Mouse (Mus musculus) liver, adult 2 months (tissue): ENCODE data around the gene Avp. TPM values are rescaled to one million over a fixed set of nuclear protein-coding genes. Genes with fewer than 3 reads are reported as not detected.

Experiments used
- DNase-seq: peaks from one replicate; pipeline ENCODE4 v3.0.0-alpha.2; 2011; ENCODE audit warnings: low read depth, low spot score; ENCODE audit errors: extremely low read depth
- H3K27ac ChIP-seq: fragments of 200-500 bp; replicated peaks from 2 replicates; pipeline ENCODE4 v1.5.1; 2012; ENCODE audit warnings: low read depth, mild to moderate bottlenecking, control low read depth, inconsistent platforms, low read length; ENCODE audit not compliant: insufficient read depth
- H3K27me3 ChIP-seq: fragments of 200-500 bp; 2 replicates; pipeline ENCODE4 v1.6.1; 2012; ENCODE audit warnings: mild to moderate bottlenecking, moderate library complexity, low read length, inconsistent platforms; ENCODE audit not compliant: control insufficient read depth, insufficient read depth
- H3K36me3 ChIP-seq: fragments of 200-500 bp; 2 replicates; pipeline ENCODE4 v1.6.1; 2012; ENCODE audit warnings: low read length, inconsistent platforms; ENCODE audit not compliant: control insufficient read depth, insufficient read depth
- H3K4me1 ChIP-seq: fragments of 200-500 bp; 2 replicates; pipeline ENCODE4 v1.6.1; 2011; ENCODE audit warnings: low read length; ENCODE audit not compliant: control insufficient read depth, insufficient read depth
- H3K4me3 ChIP-seq: fragments of 200-500 bp; 2 replicates; pipeline ENCODE4 v1.5.1; 2011; ENCODE audit warnings: low read depth, mild to moderate bottlenecking, control low read depth, low read length, moderate library complexity; ENCODE audit not compliant: insufficient read depth
- H3K79me2 ChIP-seq: fragments of 200-500 bp; 2 replicates; pipeline ENCODE4 v1.6.1; 2012; ENCODE audit warnings: inconsistent platforms, mild to moderate bottlenecking, low read length, moderate library complexity; ENCODE audit not compliant: control insufficient read depth, insufficient read depth
- H3K9ac ChIP-seq: fragments of 200-500 bp; 2 replicates; pipeline ENCODE4 v1.6.1; 2012; ENCODE audit warnings: low read depth, mild to moderate bottlenecking, control low read depth, inconsistent platforms, low read length
- CTCF ChIP-seq: fragments of 200-500 bp; IDR thresholded peaks from 2 replicates; pipeline ENCODE4 v1.5.1; 2011; ENCODE audit warnings: low read depth, low read length, control low read depth
- POLR2A ChIP-seq: fragments of 200-500 bp; IDR thresholded peaks from 2 replicates; pipeline ENCODE4 v1.6.1; 2011; ENCODE audit warnings: low read length, control low read depth; ENCODE audit not compliant: insufficient read depth; ENCODE audit errors: extremely low read depth
- WGBS: fragments of 180-500 bp; shearing (Covaris S2); methylation state at CpG from one replicate; pipeline ENCODE4 v1.1.7; 2018; 5-methylcytosine and 5-hydroxymethylcytosine counted together
- polyA plus RNA-seq: library from polyadenylated mRNA; depleted of rRNA; stranded (reverse); fragments of >200 nt; gene quantifications from 2 replicates; pipeline ENCODE4 v1.2.3, GENCODE M21; 2012
- total RNA-seq: library from RNA; depleted of rRNA; stranded (reverse); fragments of >200 nt; gene quantifications from 2 replicates; pipeline ENCODE4 v1.2.3, GENCODE M21; 2014

Gene Avp
- total and polyA plus RNA-seq, 2 experiments: not detected

DNA sequence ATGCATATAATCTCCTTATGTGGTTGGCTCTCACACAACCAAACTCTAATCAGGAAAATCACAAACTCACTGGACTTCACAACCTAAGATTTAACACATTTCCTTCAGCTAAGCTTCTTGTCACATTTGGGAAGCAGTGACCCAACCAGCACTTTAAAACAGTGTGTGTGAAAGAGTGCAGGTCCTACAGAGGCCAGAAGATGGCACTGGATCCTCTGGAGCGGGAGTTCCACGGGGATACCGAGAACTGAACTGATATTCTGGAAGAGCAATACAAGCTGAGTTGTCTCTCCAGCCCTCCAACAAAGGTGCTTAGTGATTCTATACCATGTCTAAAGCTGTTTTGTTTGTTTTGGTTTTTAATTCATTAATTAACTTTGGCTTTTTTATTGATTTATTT, 30.7 kb upstream of the Avp start:
- Histone ChIP-seq H3K9ac (no peak overlapping the region), H3K4me1 (no peaks in the 10 kb centered on the region), H3K36me3 (peaks cover 20% of the 10 kb centered on the region), H3K27ac (no peak overlapping the region), H3K4me3 (no peak overlapping the region), H3K27me3 (no peaks in the 10 kb centered on the region), H3K79me2 (no peaks in the 10 kb centered on the region)
- DNase-seq: peak; percentile 24
- TF ChIP-seq CTCF (peak; percentile 52; the same call in 1 of the 2 replicates), POLR2A (no peak)
- WGBS: 75% methylated on average over 3 of the region's 3 CpGs

DNA sequence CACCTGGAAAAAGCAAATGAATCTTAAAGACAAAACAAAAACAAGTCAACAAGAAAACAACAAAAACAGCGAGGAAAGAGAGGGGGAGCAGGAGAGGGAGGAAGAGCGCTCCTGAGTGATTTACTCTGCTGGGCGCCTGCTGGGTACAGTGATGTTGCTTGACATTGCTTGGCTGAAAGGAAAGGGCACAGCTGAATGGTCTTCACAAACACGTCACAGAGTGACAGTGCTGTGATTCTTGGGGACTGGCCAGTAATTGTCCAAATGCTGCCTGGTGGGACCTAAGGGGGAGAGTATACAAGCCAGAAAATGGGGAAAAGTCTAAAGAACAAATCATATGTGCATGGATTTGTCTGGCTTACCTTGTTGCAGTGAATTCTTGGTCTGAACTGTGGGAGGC, 19.8 kb upstream of the Avp start:
- 94% methylated on average over 4 of the region's 4 CpGs for WGBS
- H3K79me2 ChIP-seq: no peaks in the 10 kb centered on the region
- H3K27me3 ChIP-seq: no peaks in the 10 kb centered on the region
- no peaks in the 10 kb centered on the region for H3K4me1 ChIP-seq
- H3K36me3 ChIP-seq: peaks cover 20% of the 10 kb centered on the region
- no peak overlapping the region for H3K27ac ChIP-seq
- no peak overlapping the region for H3K9ac ChIP-seq
- TF ChIP-seq CTCF (no peak), POLR2A (no peak)
- DNase-seq: no peak
- H3K4me3 ChIP-seq: no peak overlapping the region

DNA sequence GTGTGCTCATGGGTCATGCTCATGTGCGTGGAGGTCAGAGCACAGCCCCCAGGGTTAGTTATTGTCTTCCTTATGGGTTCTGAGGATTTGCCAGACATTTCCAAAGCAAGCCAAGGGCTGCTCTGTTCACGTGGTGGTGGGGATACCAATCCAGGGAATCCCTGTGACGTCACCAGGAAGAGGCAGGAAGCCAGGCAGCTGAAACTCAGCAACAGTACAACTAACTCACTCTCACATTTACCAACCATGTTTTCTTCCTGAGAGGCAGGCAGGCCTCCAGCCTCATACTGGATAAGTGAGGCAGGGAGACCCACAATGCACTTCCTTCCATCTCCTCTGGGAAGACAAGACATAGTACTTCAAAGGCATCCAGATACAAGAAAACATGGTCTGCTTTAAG, 16.0 kb upstream of the Avp start:
- H3K36me3 ChIP-seq: peaks cover 21% of the 10 kb centered on the region
- no peak overlapping the region for H3K4me3 ChIP-seq
- no peak overlapping the region for H3K27ac ChIP-seq
- no peaks in the 10 kb centered on the region for H3K4me1 ChIP-seq
- H3K79me2 ChIP-seq: no peaks in the 10 kb centered on the region
- no peaks in the 10 kb centered on the region for H3K27me3 ChIP-seq
- TF ChIP-seq CTCF: no peak
- no peak for TF ChIP-seq POLR2A
- WGBS: 65% methylated on average over 3 of the region's 3 CpGs
- no peak for DNase-seq
- no peak overlapping the region for H3K9ac ChIP-seq

DNA sequence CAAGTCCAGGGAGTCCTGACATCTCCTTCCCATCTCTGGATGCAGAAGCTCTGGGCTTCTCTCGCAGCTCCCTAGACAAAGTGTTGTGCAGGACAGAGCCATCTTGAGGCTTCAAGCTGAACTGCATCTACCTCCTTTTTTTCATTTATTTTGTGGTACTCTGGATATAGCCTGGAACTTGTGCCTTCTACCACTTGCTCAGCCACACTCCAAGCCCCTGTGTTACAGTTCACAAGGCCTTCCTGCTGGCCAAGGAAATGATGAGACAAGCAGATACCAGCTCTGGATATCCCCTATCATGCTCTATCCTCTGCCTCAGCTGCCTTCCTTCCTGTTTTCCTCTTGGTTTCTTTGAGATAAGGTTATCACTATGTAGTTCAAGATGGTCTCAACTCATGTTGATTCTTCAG, 15.3 kb upstream of the Avp start:
- Histone ChIP-seq H3K27me3 (no peaks in the 10 kb centered on the region), H3K4me1 (no peaks in the 10 kb centered on the region), H3K27ac (no peak overlapping the region), H3K9ac (no peak overlapping the region), H3K36me3 (peaks cover 18% of the 10 kb centered on the region), H3K4me3 (no peak overlapping the region), H3K79me2 (no peaks in the 10 kb centered on the region)
- DNase-seq: peak; percentile 12
- 31% methylated on average over 1 of the region's 1 CpGs for WGBS
- TF ChIP-seq POLR2A (no peak), CTCF (peak; percentile 40; the same call in 1 of the 2 replicates)

DNA sequence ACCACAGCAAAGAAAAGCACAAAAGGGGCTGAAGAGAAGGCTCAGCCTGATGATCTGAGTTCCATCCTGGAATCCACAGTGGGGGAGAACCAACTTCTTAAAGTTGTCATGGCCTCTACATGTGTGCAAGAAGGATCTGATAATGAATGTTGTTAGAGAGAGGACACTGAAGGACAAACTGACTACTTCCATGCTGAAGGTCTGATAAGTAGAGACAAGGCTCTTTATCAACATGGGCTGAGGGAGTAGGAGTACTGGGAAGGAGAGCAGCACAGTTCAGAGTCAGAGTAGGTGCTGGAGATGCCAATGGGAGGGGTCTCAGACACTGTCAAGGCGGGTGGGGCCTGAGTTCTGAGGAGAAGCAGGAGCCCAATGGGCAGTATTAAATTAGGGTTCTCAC, 13.2 kb upstream of the Avp start:
- H3K4me3 ChIP-seq: no peak overlapping the region
- no peaks in the 10 kb centered on the region for H3K79me2 ChIP-seq
- no peak overlapping the region for H3K27ac ChIP-seq
- peaks cover 17% of the 10 kb centered on the region for H3K36me3 ChIP-seq
- TF ChIP-seq CTCF (no peak), POLR2A (no peak)
- H3K9ac ChIP-seq: no peak overlapping the region
- no peaks in the 10 kb centered on the region for H3K4me1 ChIP-seq
- DNase-seq: no peak
- WGBS: 96% methylated on average over 1 of the region's 1 CpGs
- no peaks in the 10 kb centered on the region for H3K27me3 ChIP-seq

DNA sequence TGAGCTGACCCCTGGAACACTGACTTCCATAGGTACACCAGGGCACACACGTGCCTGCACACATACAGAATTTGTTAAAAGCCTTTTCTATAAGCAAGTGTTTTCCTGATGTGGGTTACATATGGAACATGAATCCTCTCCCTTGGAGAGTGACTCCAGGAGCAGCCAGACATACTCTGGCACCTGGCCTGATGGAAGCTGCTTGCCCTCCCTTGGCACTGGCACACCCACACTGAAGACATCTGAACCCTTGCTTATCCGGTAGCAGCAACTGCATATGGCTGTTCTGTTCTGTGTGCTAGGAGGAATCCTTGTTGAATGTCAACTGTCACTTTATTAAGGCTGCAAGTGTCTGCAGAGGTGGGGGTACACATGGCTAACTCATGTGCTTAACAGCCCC, 8.7 kb upstream of the Avp start:
- Histone ChIP-seq H3K4me1 (no peaks in the 10 kb centered on the region), H3K36me3 (peaks cover 8% of the 10 kb centered on the region), H3K27ac (no peak overlapping the region), H3K79me2 (no peaks in the 10 kb centered on the region), H3K27me3 (no peaks in the 10 kb centered on the region), H3K4me3 (no peak overlapping the region), H3K9ac (no peak overlapping the region)
- 95% methylated on average over 2 of the region's 2 CpGs for WGBS
- DNase-seq: no peak
- TF ChIP-seq CTCF: no peak
- TF ChIP-seq POLR2A: no peak
